In the genomic region with DNA sequence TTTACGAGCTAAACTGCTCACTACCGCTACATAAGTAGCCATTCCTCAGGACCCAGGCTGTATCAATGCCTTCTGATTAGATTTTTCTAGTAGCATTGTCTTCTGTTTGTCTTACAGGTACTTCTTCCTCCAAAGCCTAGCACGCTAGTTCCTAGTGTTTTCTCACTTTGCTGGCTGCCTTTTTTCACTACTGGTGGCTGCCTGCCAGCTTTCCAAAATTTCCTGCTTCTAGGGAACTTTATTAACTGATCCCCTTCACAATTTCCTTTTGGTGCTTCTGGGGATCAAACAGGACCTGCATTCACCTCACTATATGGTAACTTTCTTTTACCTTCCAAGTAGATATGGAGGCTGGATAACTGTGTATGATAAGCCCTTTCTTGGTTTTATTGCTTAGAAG, we compare ENCODE assay signal across 10 mouse cellular contexts. TPM values are rescaled to one million over a fixed set of nuclear protein-coding genes. Genes with fewer than 3 reads are reported as not detected.
A peak's percentile ranks its signal among the peaks of the same experiment; 100 is the strongest.
DNase-seq lines count a peak whose midpoint lies in the region; ATAC-seq lines count a peak whose summit lies in the region.
"Had no signal": no experiment of that assay in that cellular context is flagged by ENCODE, and none has a peak within 500 bp of the region (broad histone marks: within the 10 kb centered on the region; RNA-seq: fewer than 3 reads in every experiment).

No protein-coding gene starts in this region.

- peaks cover 26% of the 10 kb centered on the region for H3K4me1 ChIP-seq in heart, embryonic 13.5 days
- H3K4me1 ChIP-seq in hindbrain, embryonic 15.5 days (replicated peaks) = peaks cover 20% of the 10 kb centered on the region
- peaks cover 41% of the 10 kb centered on the region for H3K4me1 ChIP-seq in midbrain, embryonic 10.5 days

- no peak for DNase-seq in heart, adult 11 months
- DNase-seq in adipocyte (ENCODE audit: low spot score) = peak; percentile 33
- no peak for DNase-seq in midbrain, embryonic 10.5 days (ENCODE audit: low spot score)
- DNase-seq in adrenal gland, postnatal 14 days = no peak
- DNase-seq in gastrocnemius, postnatal 4 days (ENCODE audit: low spot score in 2 of 2) = no peak
- no peak for DNase-seq in frontal cortex, postnatal 25 days (ENCODE audit: low spot score in 2 of 2)

- H3K4me2 ChIP-seq in heart, embryonic 13.5 days = peak overlapping the region; percentile 83
- H3K4me2 ChIP-seq in hindbrain, embryonic 15.5 days = peak overlapping the region; percentile 66

- 39% methylated on average over 3 of the region's 3 CpGs for WGBS in heart, embryonic 13.5 days
- 63% methylated on average over 3 of the region's 3 CpGs for WGBS in hindbrain, embryonic 15.5 days
- 72% methylated on average over 3 of the region's 3 CpGs for WGBS in midbrain, embryonic 10.5 days

- H3K4me3 ChIP-seq in heart, embryonic 13.5 days = peak overlapping the region; percentile 97
- H3K4me3 ChIP-seq in hindbrain, embryonic 15.5 days = peak overlapping the region; percentile 60
- H3K4me3 ChIP-seq in midbrain, embryonic 10.5 days = peak overlapping the region; percentile 95

- H3K9me3 ChIP-seq in heart, embryonic 13.5 days = no peaks in the 10 kb centered on the region
- no peaks in the 10 kb centered on the region for H3K9me3 ChIP-seq in hindbrain, embryonic 15.5 days
- no peaks in the 10 kb centered on the region for H3K9me3 ChIP-seq in midbrain, embryonic 10.5 days (replicated peaks)

- H3K27ac ChIP-seq in heart, embryonic 13.5 days (replicated peaks) = 0 out of 2 replicates have a peak overlapping the region, but pooled peaks have one; percentile 89
- H3K27ac ChIP-seq in hindbrain, embryonic 15.5 days (replicated peaks) = no peak overlapping the region
- no peak overlapping the region for H3K27ac ChIP-seq in midbrain, embryonic 10.5 days (replicated peaks)

- peaks cover 52% of the 10 kb centered on the region for H3K36me3 ChIP-seq in heart, embryonic 13.5 days
- H3K36me3 ChIP-seq in hindbrain, embryonic 15.5 days = peaks cover 25% of the 10 kb centered on the region
- peaks cover 73% of the 10 kb centered on the region for H3K36me3 ChIP-seq in midbrain, embryonic 10.5 days

- ATAC-seq in heart, embryonic 13.5 days (ENCODE audit: extremely low read depth, insufficient number of reproducible peaks, low FRiP score, low TSS enrichment) = no peak
- no peak for ATAC-seq in hindbrain, embryonic 15.5 days (ENCODE audit: low FRiP score, low read depth)

- no peaks in the 10 kb centered on the region for H3K27me3 ChIP-seq in heart, embryonic 13.5 days (replicated peaks)
- H3K27me3 ChIP-seq in hindbrain, embryonic 15.5 days = no peaks in the 10 kb centered on the region
- no peaks in the 10 kb centered on the region for H3K27me3 ChIP-seq in midbrain, embryonic 10.5 days (ENCODE audit: low read depth, poor library complexity, severe bottlenecking)

- peak overlapping the region; percentile 96 for H3K9ac ChIP-seq in heart, embryonic 13.5 days
- H3K9ac ChIP-seq in hindbrain, embryonic 15.5 days = peak overlapping the region; percentile 84

RNA-seq across cellular contexts. Expression of gene Ganab, which starts 1.2 kb away (rescaled TPM):
- 63.5 and 63.8 TPM in 2 replicates for polyA plus RNA-seq in heart, embryonic 13.5 days (2015; fragmentation: Nextera tagmentation; extraction: Ambion mirVana)
- 83.0 and 84.9 TPM in 2 replicates for polyA plus RNA-seq in hindbrain, embryonic 15.5 days (2015; fragmentation: Nextera tagmentation; extraction: Ambion mirVana)
- polyA plus RNA-seq in midbrain, embryonic 10.5 days (2016; fragmentation: Nextera tagmentation; extraction: Ambion mirVana) = 118 and 120 TPM in 2 replicates
- 162 and 164 TPM in 2 replicates for total RNA-seq in adrenal gland, postnatal 14 days (2021)
- 10 to 100 TPM; 74.2 to 77.0 TPM for total RNA-seq in gastrocnemius, postnatal 4 days (2021)

RNA-seq across cellular contexts. Expression of gene Ints5, which starts 6.3 kb away (rescaled TPM):
- 23.9 and 25.5 TPM in 2 replicates for polyA plus RNA-seq in heart, embryonic 13.5 days (2015; fragmentation: Nextera tagmentation; extraction: Ambion mirVana)
- 33.0 and 35.3 TPM in 2 replicates for polyA plus RNA-seq in hindbrain, embryonic 15.5 days (2015; fragmentation: Nextera tagmentation; extraction: Ambion mirVana)
- polyA plus RNA-seq in midbrain, embryonic 10.5 days (2016; fragmentation: Nextera tagmentation; extraction: Ambion mirVana) = 54.8 and 56.7 TPM in 2 replicates
- 22.5 and 23.1 TPM in 2 replicates for total RNA-seq in adrenal gland, postnatal 14 days (2021)
- total RNA-seq in gastrocnemius, postnatal 4 days (2021) = 10 to 100 TPM; 19.0 to 20.1 TPM

RNA-seq across cellular contexts. Expression of gene Gm49416, which starts 10.4 kb away (rescaled TPM):
- polyA plus RNA-seq in heart, embryonic 13.5 days (2015; fragmentation: Nextera tagmentation; extraction: Ambion mirVana) = not detected in 2 replicates
- polyA plus RNA-seq in hindbrain, embryonic 15.5 days (2015; fragmentation: Nextera tagmentation; extraction: Ambion mirVana) = not detected in 2 replicates
- polyA plus RNA-seq in midbrain, embryonic 10.5 days (2016; fragmentation: Nextera tagmentation; extraction: Ambion mirVana) = 0.17 TPM in 1 of 2 replicates, not detected in the other
- 6.0 TPM in 1 of 2 replicates, not detected in the other for total RNA-seq in adrenal gland, postnatal 14 days (2021)
- total RNA-seq in gastrocnemius, postnatal 4 days (2021) = 1 to 10 TPM; 1.5 to 2.9 TPM
- total RNA-seq: common myeloid progenitor, adult 5-6 weeks had no signal

RNA-seq across cellular contexts. Expression of gene 1810009A15Rik, which starts 10.4 kb away (rescaled TPM):
- 61.9 and 71.3 TPM in 2 replicates for polyA plus RNA-seq in heart, embryonic 13.5 days (2015; fragmentation: Nextera tagmentation; extraction: Ambion mirVana)
- polyA plus RNA-seq in hindbrain, embryonic 15.5 days (2015; fragmentation: Nextera tagmentation; extraction: Ambion mirVana) = 45.3 and 51.6 TPM in 2 replicates
- polyA plus RNA-seq in midbrain, embryonic 10.5 days (2016; fragmentation: Nextera tagmentation; extraction: Ambion mirVana) = 134 and 159 TPM in 2 replicates
- total RNA-seq in adrenal gland, postnatal 14 days (2021) = 42.4 and 46.2 TPM in 2 replicates
- 10 to 100 TPM; 30.0 to 30.9 TPM for total RNA-seq in gastrocnemius, postnatal 4 days (2021)

RNA-seq across cellular contexts. Expression of gene Gm49403, which starts 15.3 kb away (rescaled TPM):
- not detected in 2 replicates for polyA plus RNA-seq in heart, embryonic 13.5 days (2015; fragmentation: Nextera tagmentation; extraction: Ambion mirVana)
- not detected in 2 replicates for polyA plus RNA-seq in hindbrain, embryonic 15.5 days (2015; fragmentation: Nextera tagmentation; extraction: Ambion mirVana)
- not detected in 2 replicates for polyA plus RNA-seq in midbrain, embryonic 10.5 days (2016; fragmentation: Nextera tagmentation; extraction: Ambion mirVana)
- not detected in 2 replicates for total RNA-seq in adrenal gland, postnatal 14 days (2021)
- total RNA-seq in gastrocnemius, postnatal 4 days (2021) = not detected
- total RNA-seq: common myeloid progenitor, adult 5-6 weeks; megakaryocyte-erythroid progenitor cell, adult 5-6 weeks had no signal
